Mouse (Mus musculus): ENCODE data around the gene Fgfr2. TPM values are rescaled to one million over a fixed set of nuclear protein-coding genes. Genes with fewer than 3 reads are reported as not detected.

Gene Fgfr2
- polyA plus RNA-seq, 1 experiment, result 1.7 TPM

GRCm38 (mm10) chr7:132339041-132339839 lies 783.9 kb downstream of the Fgfr2 start:
- H3K27me3 ChIP-seq (ENCODE audit: control insufficient read depth, insufficient read depth, insufficient read length), result no peaks in the 10 kb centered on the region
- no peak for TF ChIP-seq CEBPB (IDR thresholded peaks at IDR 0.05; ENCODE audit: low read depth)
- no peak for TF ChIP-seq CTCF (IDR thresholded peaks at IDR 0.05; ENCODE audit: control insufficient read depth, insufficient read depth, insufficient read length)
- no peak for TF ChIP-seq MYOD1 (IDR thresholded peaks at IDR 0.05; ENCODE audit: control insufficient read depth, insufficient read length, low read depth)
- no peak for TF ChIP-seq USF1 (IDR thresholded peaks at IDR 0.05; ENCODE audit: low read depth)
- no peak for TF ChIP-seq MAX (IDR thresholded peaks at IDR 0.05)
- no peak for TF ChIP-seq FOSL1 (IDR thresholded peaks at IDR 0.05; ENCODE audit: insufficient read depth, low read length, poor library complexity, severe bottlenecking)
- no peak for TF ChIP-seq MYOG (IDR thresholded peaks at IDR 0.05; ENCODE audit: control insufficient read depth, extremely low read depth, insufficient read length)
- no peak overlapping the region for H3ac ChIP-seq (ENCODE audit: control insufficient read depth, insufficient read length, low read depth)
- no peaks in the 10 kb centered on the region for H3K36me3 ChIP-seq (ENCODE audit: control insufficient read depth, insufficient read depth)
- no peak overlapping the region for H3K4me3 ChIP-seq (ENCODE audit: insufficient read depth, poor library complexity, severe bottlenecking)
- no peaks in the 10 kb centered on the region for H3K79me3 ChIP-seq (ENCODE audit: low read depth)
- H3K79me2 ChIP-seq (ENCODE audit: control insufficient read depth, insufficient read depth), result no peaks in the 10 kb centered on the region

- no peaks in the 10 kb centered on the region for H3K79me3 ChIP-seq (ENCODE audit: low read depth)
- H3K27me3 ChIP-seq (ENCODE audit: control insufficient read depth, insufficient read depth, insufficient read length), result no peaks in the 10 kb centered on the region
- H3K79me2 ChIP-seq (ENCODE audit: control insufficient read depth, insufficient read depth), result no peaks in the 10 kb centered on the region
- no peak overlapping the region for H3ac ChIP-seq (ENCODE audit: control insufficient read depth, insufficient read length, low read depth)
- H3K36me3 ChIP-seq (ENCODE audit: control insufficient read depth, insufficient read depth), result no peaks in the 10 kb centered on the region
- TF ChIP-seq CEBPB (IDR thresholded peaks at IDR 0.05; ENCODE audit: low read depth) (no peak), FOSL1 (IDR thresholded peaks at IDR 0.05; ENCODE audit: insufficient read depth, low read length, poor library complexity, severe bottlenecking) (no peak), USF1 (IDR thresholded peaks at IDR 0.05; ENCODE audit: low read depth) (no peak), MYOG (IDR thresholded peaks at IDR 0.05; ENCODE audit: control insufficient read depth, extremely low read depth, insufficient read length) (no peak), MYOD1 (IDR thresholded peaks at IDR 0.05; ENCODE audit: control insufficient read depth, insufficient read length, low read depth) (no peak), MAX (IDR thresholded peaks at IDR 0.05) (no peak), CTCF (IDR thresholded peaks at IDR 0.05; ENCODE audit: control insufficient read depth, insufficient read depth, insufficient read length) (no peak)
- H3K4me3 ChIP-seq (ENCODE audit: insufficient read depth, poor library complexity, severe bottlenecking), result no peak overlapping the region
Observed at GRCm38 (mm10) chr7:132338350-132338749, 784.8 kb downstream of the Fgfr2 start.

GRCm38 (mm10) chr7:132337268-132337917 lies 785.8 kb downstream of the Fgfr2 start:
- H3K79me3 ChIP-seq (ENCODE audit: low read depth), result no peaks in the 10 kb centered on the region
- TF ChIP-seq MAX (IDR thresholded peaks at IDR 0.05) (no peak), MYOD1 (IDR thresholded peaks at IDR 0.05; ENCODE audit: control insufficient read depth, insufficient read length, low read depth) (no peak), CTCF (IDR thresholded peaks at IDR 0.05; ENCODE audit: control insufficient read depth, insufficient read depth, insufficient read length) (no peak), CEBPB (IDR thresholded peaks at IDR 0.05; ENCODE audit: low read depth) (no peak), MYOG (IDR thresholded peaks at IDR 0.05; ENCODE audit: control insufficient read depth, extremely low read depth, insufficient read length) (no peak), USF1 (IDR thresholded peaks at IDR 0.05; ENCODE audit: low read depth) (no peak), FOSL1 (IDR thresholded peaks at IDR 0.05; ENCODE audit: insufficient read depth, low read length, poor library complexity, severe bottlenecking) (no peak)
- H3K79me2 ChIP-seq (ENCODE audit: control insufficient read depth, insufficient read depth), result no peaks in the 10 kb centered on the region
- H3K27me3 ChIP-seq (ENCODE audit: control insufficient read depth, insufficient read depth, insufficient read length), result no peaks in the 10 kb centered on the region
- no peak overlapping the region for H3ac ChIP-seq (ENCODE audit: control insufficient read depth, insufficient read length, low read depth)
- H3K4me3 ChIP-seq (ENCODE audit: insufficient read depth, poor library complexity, severe bottlenecking), result no peak overlapping the region
- no peaks in the 10 kb centered on the region for H3K36me3 ChIP-seq (ENCODE audit: control insufficient read depth, insufficient read depth)

GRCm38 (mm10) chr7:132336781-132337180 lies 786.4 kb downstream of the Fgfr2 start:
- TF ChIP-seq CEBPB (IDR thresholded peaks at IDR 0.05; ENCODE audit: low read depth) (no peak), MYOD1 (IDR thresholded peaks at IDR 0.05; ENCODE audit: control insufficient read depth, insufficient read length, low read depth) (no peak)
- Histone ChIP-seq H3K36me3 (ENCODE audit: control insufficient read depth, insufficient read depth) (no peaks in the 10 kb centered on the region), H3K27me3 (ENCODE audit: control insufficient read depth, insufficient read depth, insufficient read length) (no peaks in the 10 kb centered on the region)

GRCm38 (mm10) chr7:132335367-132335766 lies 787.8 kb downstream of the Fgfr2 start:
- no peak overlapping the region for H3K4me3 ChIP-seq (ENCODE audit: insufficient read depth, poor library complexity, severe bottlenecking)
- no peaks in the 10 kb centered on the region for H3K27me3 ChIP-seq (ENCODE audit: control insufficient read depth, insufficient read depth, insufficient read length)
- H3ac ChIP-seq (ENCODE audit: control insufficient read depth, insufficient read length, low read depth), result no peak overlapping the region
- no peaks in the 10 kb centered on the region for H3K36me3 ChIP-seq (ENCODE audit: control insufficient read depth, insufficient read depth)
- no peaks in the 10 kb centered on the region for H3K79me2 ChIP-seq (ENCODE audit: control insufficient read depth, insufficient read depth)
- TF ChIP-seq MYOG (IDR thresholded peaks at IDR 0.05; ENCODE audit: control insufficient read depth, extremely low read depth, insufficient read length), result no peak
- TF ChIP-seq CTCF (IDR thresholded peaks at IDR 0.05; ENCODE audit: control insufficient read depth, insufficient read depth, insufficient read length), result no peak
- no peak for TF ChIP-seq MAX (IDR thresholded peaks at IDR 0.05)
- no peak for TF ChIP-seq FOSL1 (IDR thresholded peaks at IDR 0.05; ENCODE audit: insufficient read depth, low read length, poor library complexity, severe bottlenecking)
- TF ChIP-seq USF1 (IDR thresholded peaks at IDR 0.05; ENCODE audit: low read depth), result no peak
- no peak for TF ChIP-seq CEBPB (IDR thresholded peaks at IDR 0.05; ENCODE audit: low read depth)
- TF ChIP-seq MYOD1 (IDR thresholded peaks at IDR 0.05; ENCODE audit: control insufficient read depth, insufficient read length, low read depth), result no peak
- no peaks in the 10 kb centered on the region for H3K79me3 ChIP-seq (ENCODE audit: low read depth)

More at GRCm38 (mm10) chr7:132336781-132337180, 786.4 kb downstream of the Fgfr2 start:
- no peaks in the 10 kb centered on the region for H3K79me3 ChIP-seq (ENCODE audit: low read depth)
- no peak overlapping the region for H3ac ChIP-seq (ENCODE audit: control insufficient read depth, insufficient read length, low read depth)
- no peaks in the 10 kb centered on the region for H3K79me2 ChIP-seq (ENCODE audit: control insufficient read depth, insufficient read depth)
- no peak overlapping the region for H3K4me3 ChIP-seq (ENCODE audit: insufficient read depth, poor library complexity, severe bottlenecking)
